ENCODE assay signal across 8 mouse cellular contexts in the genomic region with DNA sequence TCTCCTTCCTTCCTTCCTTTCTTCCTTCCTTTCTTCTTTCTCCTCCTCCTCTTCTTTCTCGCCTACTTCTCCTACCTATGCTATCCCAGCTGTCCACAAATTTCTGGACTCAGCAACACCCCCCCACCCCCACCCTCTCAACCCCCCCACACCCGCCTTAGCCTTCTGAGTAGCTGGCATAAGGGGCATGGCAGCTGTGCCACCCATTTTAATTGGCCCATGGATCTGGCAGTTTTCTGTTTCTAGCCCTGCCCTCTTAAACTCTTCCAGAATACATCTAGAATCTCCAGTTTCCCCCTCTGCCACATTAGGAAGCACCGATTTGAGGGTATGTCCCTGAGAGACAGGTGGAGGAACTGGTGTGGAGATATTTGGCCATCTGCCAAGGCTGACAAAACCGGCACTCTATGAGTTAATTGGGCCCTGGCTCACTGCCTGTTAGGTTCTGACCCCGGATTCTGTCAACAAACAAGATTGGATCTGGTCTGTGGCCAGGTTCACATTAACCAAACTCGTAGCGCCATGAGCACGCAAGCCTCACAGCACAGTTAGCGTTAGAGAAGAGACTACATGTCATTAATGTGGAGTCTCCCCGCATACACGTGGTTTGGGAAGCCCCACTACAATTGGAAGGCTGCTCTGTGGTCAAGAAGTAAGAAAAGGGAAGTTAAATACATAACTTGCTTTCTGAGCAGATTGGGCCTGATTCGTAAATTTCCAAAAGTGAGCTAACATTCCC. TPM values are rescaled to one million over a fixed set of nuclear protein-coding genes. Genes with fewer than 3 reads are reported as not detected.
DNase-seq lines count a peak whose midpoint lies in the region; ATAC-seq and TF ChIP-seq lines count a peak whose summit lies in the region.

No protein-coding gene starts in this region.

- peaks cover 9% of the 10 kb centered on the region for H3K4me1 ChIP-seq in neural tube, embryonic 13.5 days (replicated peaks)
- H3K4me1 ChIP-seq in forebrain, embryonic 12.5 days, result peaks cover 16% of the 10 kb centered on the region
- peaks cover 7% of the 10 kb centered on the region for H3K4me1 ChIP-seq in intestine, embryonic 16.5 days (ENCODE audit: control insufficient read depth, insufficient read depth, low read length)
- H3K4me1 ChIP-seq in lung, embryonic 14.5 days (ENCODE audit: insufficient read depth), result peaks cover 6% of the 10 kb centered on the region; the same call in 1 of the 2 replicates

- H3K27me3 ChIP-seq in neural tube, embryonic 13.5 days, result no peaks in the 10 kb centered on the region
- no peaks in the 10 kb centered on the region for H3K27me3 ChIP-seq in forebrain, embryonic 12.5 days
- no peaks in the 10 kb centered on the region for H3K27me3 ChIP-seq in intestine, embryonic 16.5 days (replicated peaks; ENCODE audit: control insufficient read depth, insufficient read depth, low read length)
- no peaks in the 10 kb centered on the region for H3K27me3 ChIP-seq in lung, embryonic 14.5 days (ENCODE audit: insufficient read depth, low read length)

- H3K4me3 ChIP-seq in neural tube, embryonic 13.5 days, result no peak overlapping the region
- H3K4me3 ChIP-seq in forebrain, embryonic 12.5 days (replicated peaks), result no peak overlapping the region
- no peak overlapping the region for H3K4me3 ChIP-seq in intestine, embryonic 16.5 days (ENCODE audit: low read length)
- H3K4me3 ChIP-seq in lung, embryonic 14.5 days (ENCODE audit: low read depth, low read length), result no peak overlapping the region

- no peak for TF ChIP-seq CTCF in lung, embryonic 14.5 days (IDR thresholded peaks at IDR 0.05; ENCODE audit: low read depth)

- H3K36me3 ChIP-seq in neural tube, embryonic 13.5 days, result no peaks in the 10 kb centered on the region
- no peaks in the 10 kb centered on the region for H3K36me3 ChIP-seq in forebrain, embryonic 12.5 days (replicated peaks)
- H3K36me3 ChIP-seq in intestine, embryonic 16.5 days (ENCODE audit: control insufficient read depth, insufficient read depth, low read length), result no peaks in the 10 kb centered on the region
- H3K36me3 ChIP-seq in lung, embryonic 14.5 days (ENCODE audit: insufficient read depth), result no peaks in the 10 kb centered on the region

- ATAC-seq in neural tube, embryonic 13.5 days (ENCODE audit: low read depth), result peak; percentile 67; the same call in 1 of the 2 replicates
- ATAC-seq in forebrain, embryonic 12.5 days (ENCODE audit: low FRiP score), result peak; percentile 64; the same call in 1 of the 2 replicates
- peak; percentile 58 for ATAC-seq in intestine, embryonic 16.5 days
- ATAC-seq in lung, embryonic 14.5 days (ENCODE audit: insufficient read depth), result peak; percentile 74
- ATAC-seq in erythroblast, adult 5-6 weeks (replicated peaks; ENCODE audit: low FRiP score, poor library complexity, severe bottlenecking), result no peak

- H3K27ac ChIP-seq in neural tube, embryonic 13.5 days (replicated peaks), result no peak overlapping the region
- H3K27ac ChIP-seq in forebrain, embryonic 12.5 days, result 0 out of 2 replicates have a peak overlapping the region, but pooled peaks have one; percentile 2
- no peak overlapping the region for H3K27ac ChIP-seq in intestine, embryonic 16.5 days (ENCODE audit: low read length)
- no peak overlapping the region for H3K27ac ChIP-seq in lung, embryonic 14.5 days (ENCODE audit: low read depth)

- no peak for DNase-seq in neural tube, embryonic 10.5 days (ENCODE audit: extremely low spot score, low spot score)
- DNase-seq in lung, embryonic 14.5 days, result peak; percentile 84
- DNase-seq in retina, postnatal 7 days (ENCODE audit: low read depth, low spot score), result peak; percentile 37
- DNase-seq in thymus, postnatal 10 days (ENCODE audit: low spot score in 2 of 2), result no peak

- H3K9ac ChIP-seq in neural tube, embryonic 13.5 days, result no peak overlapping the region
- no peak overlapping the region for H3K9ac ChIP-seq in forebrain, embryonic 12.5 days
- H3K9ac ChIP-seq in intestine, embryonic 16.5 days (ENCODE audit: low read depth, low read length), result no peak overlapping the region
- H3K9ac ChIP-seq in lung, embryonic 14.5 days, result no peak overlapping the region

- no peaks in the 10 kb centered on the region for H3K9me3 ChIP-seq in neural tube, embryonic 13.5 days
- no peaks in the 10 kb centered on the region for H3K9me3 ChIP-seq in forebrain, embryonic 12.5 days
- H3K9me3 ChIP-seq in intestine, embryonic 16.5 days (ENCODE audit: control insufficient read depth, low read length), result no peaks in the 10 kb centered on the region
- H3K9me3 ChIP-seq in lung, embryonic 14.5 days (ENCODE audit: low read depth, low read length), result no peaks in the 10 kb centered on the region

- 0 out of 2 replicates have a peak overlapping the region, but pooled peaks have one; percentile 7 for H3K4me2 ChIP-seq in neural tube, embryonic 13.5 days
- peak overlapping the region; percentile 3; the same call in 1 of the 2 replicates for H3K4me2 ChIP-seq in forebrain, embryonic 12.5 days
- peak overlapping the region; percentile 15; the same call in 1 of the 2 replicates for H3K4me2 ChIP-seq in intestine, embryonic 16.5 days (ENCODE audit: low read depth, low read length)
- H3K4me2 ChIP-seq in lung, embryonic 14.5 days, result peak overlapping the region; percentile 47

- WGBS in neural tube, embryonic 13.5 days, result 45% methylated on average over 12 of the region's 12 CpGs
- WGBS in forebrain, embryonic 12.5 days, result 56% methylated on average over 12 of the region's 12 CpGs
- 20% methylated on average over 12 of the region's 12 CpGs for WGBS in intestine, embryonic 16.5 days
- WGBS in lung, embryonic 14.5 days, result 18% methylated on average over 12 of the region's 12 CpGs

RNA-seq across cellular contexts. Expression of a gene that starts 11.2 kb away (rescaled TPM):
- 29.9 and 35.3 TPM in 2 replicates for polyA plus RNA-seq in neural tube, embryonic 13.5 days (2015; fragmentation: Nextera tagmentation; extraction: Ambion mirVana)
- 40.1 and 40.2 TPM in 2 replicates for polyA plus RNA-seq in forebrain, embryonic 12.5 days (2016; fragmentation: Nextera tagmentation; extraction: Ambion mirVana)
- 14.2 and 15.9 TPM in 2 replicates for polyA plus RNA-seq in intestine, embryonic 16.5 days (2015; fragmentation: Nextera tagmentation; extraction: Ambion mirVana)
- 24.0 and 24.6 TPM in 2 replicates for polyA plus RNA-seq in lung, embryonic 14.5 days (2014; fragmentation: Nextera tagmentation; extraction: Ambion mirVana)
- 2.3 and 3.5 TPM in 2 replicates for total RNA-seq in erythroblast, adult 5-6 weeks (2015; ENCODE audit: low replicate concordance)
- total RNA-seq in erythroblast, adult 5-6 weeks (2017; ENCODE audit: low replicate concordance), result 5.3 and 6.8 TPM in 2 replicates

Comparison
In these comparisons a context has a peak if more than half of its experiments do, and no peak if none do; other contexts are left out.
1. DNase-seq: peak in lung, embryonic 14.5 days (single experiment) and retina, postnatal 7 days (single experiment); none in neural tube, embryonic 10.5 days (single experiment) and thymus, postnatal 10 days (0 of 2).
2. Peak in every context shown above with its lines, with median percentiles within 50 percentile points of each other: H3K4me2 ChIP-seq.